Mouse (Mus musculus) testis, postnatal 14 days (tissue): Measurements from ENCODE around the gene Tmod2.
"Not testable (repeated sequence)": the region's sequence is repeated elsewhere in the genome, so short reads cannot be mapped to it uniquely, and the experiment has no call there.

Source experiments
- DNase-seq: peaks from one replicate; pipeline ENCODE4 v3.0.0; 2021; ENCODE audit warnings: low spot score

The Tmod2 gene

DNA sequence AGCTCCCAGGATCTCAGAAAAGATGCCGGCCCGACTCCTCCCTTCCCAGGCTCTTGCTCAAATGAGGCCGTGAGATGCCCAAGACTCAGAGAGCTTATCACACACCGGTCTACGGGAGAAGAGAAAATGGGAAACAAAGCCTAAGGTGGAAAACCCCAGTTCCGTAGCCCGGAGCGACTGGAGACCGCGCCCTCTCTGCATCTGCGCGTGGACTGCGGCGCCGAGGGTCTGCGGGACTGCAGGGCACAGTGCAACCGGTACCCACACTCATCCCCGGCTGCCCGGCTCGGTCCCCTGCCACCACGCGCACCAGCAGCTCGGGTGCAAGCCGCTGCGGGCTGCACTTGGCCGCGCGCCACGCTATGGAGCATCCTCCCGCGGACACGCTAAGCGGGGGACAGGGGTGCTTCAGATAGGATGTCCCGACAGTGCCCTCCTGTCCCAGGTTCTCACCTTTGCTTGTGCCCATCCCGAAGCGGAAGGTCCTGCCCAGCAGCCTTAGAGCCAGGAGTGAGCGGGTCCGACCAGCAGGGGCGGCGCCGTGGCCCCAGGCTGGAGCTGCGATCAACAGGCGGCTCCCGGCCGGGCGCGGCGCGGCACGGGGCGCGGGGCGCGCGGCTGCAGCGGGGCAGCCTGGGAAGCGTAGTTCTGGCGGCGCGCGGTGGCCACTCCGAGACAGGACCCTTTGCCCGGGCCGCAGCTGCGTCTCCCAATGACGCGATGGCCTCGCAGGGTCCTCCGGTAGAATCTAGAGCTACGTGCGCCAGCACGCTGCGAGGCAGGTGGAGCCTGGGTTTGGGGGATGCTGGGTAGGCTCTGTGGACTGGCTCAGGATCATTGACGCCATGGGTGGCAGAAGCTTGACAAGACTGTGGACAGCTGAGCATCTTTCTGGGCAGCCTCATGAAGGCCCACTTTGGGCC, at the start of gene Tmod2:
TSS of gene Tmod2 (minus strand) at position 755 of the 923 bp plus-strand sequence.
- DNase-seq: peak; percentile 58

DNA sequence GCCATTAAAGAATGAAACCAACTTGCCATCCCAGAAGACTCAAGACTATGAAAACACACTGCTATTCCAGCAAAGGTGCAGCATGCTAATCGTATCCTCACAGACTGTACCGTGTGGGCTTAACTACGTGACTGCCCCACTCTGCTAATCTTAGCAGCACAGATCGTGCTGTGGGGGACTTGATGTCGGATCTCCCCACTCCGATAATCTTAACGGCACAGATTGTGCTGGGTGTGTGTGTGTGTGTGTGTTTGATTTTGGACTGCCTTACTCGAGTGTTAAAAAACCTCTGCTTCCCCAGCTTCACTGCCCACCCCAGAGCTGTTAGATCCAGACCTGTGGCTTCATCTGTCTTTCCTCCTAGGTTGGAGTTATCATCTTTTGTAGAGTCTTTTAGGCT, 49.8 kb upstream of the Tmod2 start:
- no peak for DNase-seq

DNA sequence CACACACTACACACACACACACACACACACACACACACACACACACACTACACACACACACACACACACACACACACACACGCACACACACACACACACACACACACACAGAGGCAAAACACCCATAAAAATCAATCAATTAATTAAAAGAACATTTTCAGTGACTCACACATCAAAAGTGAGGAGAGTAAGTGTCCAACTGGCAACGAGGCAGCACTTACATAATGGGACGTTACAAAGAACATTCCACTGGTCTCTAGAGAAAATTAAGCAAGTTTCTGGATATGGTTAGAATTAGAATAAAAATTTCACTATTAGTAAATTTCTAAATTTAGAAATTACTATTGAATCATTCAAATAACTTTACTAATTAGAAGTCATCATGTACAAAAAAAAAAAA, 45.3 kb upstream of the Tmod2 start:
- DNase-seq: not testable (repeated sequence)

DNA sequence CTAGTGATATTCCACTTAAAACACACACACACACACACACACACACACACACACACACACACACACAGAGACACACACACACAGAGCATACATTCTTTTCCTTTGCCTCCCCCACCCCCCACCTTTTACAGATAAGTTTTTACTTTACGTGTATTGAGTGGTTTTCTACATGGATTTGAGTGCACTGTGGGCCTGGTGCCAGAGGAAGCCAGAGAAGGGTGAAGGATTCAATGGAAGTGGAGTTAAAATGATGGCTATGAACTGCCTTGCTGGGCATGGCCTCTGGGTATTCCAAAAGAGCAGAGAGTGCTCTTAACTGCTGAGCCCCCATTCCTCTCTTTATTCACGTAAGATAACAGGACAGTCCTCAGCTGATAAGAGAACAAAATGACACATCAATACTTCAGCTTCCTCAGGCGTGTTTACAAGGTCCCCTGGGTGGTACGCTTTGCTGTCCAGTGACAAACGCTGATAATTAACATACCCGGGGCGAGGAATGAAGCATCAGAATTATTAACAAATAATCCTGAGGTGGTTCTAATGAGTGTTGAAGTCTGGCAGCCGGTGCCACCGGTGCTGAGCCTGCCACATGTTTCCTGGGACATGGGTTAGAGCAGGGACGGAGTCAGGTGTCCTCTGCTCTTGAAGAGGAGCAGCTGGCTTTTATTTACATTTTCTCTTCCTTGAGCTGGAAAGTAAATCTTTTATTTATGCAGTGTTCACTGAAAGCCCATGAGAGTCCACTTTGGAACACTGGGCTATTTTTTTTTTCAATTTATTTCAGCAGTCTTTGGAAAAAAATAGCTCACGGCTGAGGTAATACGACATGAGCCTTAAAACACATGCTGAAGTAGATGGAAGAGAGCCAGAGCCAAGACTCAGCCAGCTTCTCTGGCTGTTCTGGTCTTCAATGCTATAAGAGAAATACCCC, 43.1 kb upstream of the Tmod2 start:
- DNase-seq: no peak

DNA sequence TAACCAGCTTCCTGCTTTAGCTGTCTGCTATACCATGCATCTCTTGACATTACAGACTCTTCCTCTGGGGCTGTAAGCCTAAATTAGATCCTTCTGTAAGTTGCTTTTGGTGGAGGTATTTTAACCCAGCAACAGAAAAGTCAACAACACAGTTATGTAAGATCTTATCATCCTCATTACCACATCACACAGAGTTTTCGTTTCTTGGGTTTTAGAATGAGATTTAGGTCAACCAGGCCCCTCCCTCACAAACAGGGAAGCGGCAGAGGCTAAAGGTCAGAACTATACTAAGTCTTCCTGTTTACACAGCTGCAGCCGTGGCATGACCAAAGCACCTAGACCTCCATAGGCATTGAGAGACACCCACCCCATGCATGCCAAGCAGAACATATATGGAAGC, 34.3 kb upstream of the Tmod2 start:
- no peak for DNase-seq

DNA sequence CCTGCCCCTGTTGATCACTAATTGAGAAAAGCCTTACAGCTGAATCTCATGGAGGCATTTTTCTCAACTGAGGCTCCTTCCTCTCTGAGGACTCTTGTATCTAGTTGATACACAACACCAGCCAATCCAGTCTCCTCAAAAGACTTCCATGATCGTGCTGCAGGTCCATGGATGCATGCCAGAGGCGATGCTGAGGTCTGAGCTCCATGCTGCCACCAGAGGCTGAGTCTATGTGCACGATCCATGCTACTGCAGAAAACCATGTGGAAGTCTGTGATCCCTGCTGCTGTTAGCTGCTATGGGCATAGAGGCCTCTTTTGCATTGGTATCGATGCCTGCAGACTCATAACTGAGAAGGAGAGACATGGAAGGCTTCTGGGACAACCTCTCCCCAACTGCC, 23.1 kb upstream of the Tmod2 start:
- no peak for DNase-seq

DNA sequence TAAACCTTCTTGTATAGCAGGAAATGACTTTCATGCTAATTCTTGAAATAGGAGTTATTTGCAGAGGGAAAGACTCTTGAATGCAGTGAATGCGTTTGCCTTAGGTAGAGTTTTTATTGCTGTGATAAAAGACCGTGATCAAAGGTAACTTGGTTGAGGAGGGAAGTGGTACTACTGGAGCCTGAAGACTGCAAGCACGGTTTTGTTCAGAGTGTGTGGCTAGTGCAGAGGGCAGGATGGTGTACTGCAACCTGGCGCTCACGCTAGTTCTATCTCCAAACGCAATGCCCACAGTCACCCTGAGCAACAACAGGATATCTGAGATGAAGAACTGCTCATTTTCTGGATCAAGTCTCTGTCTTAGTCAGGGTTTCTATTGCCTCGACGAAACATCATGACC, 22.5 kb upstream of the Tmod2 start:
- no peak for DNase-seq

DNA sequence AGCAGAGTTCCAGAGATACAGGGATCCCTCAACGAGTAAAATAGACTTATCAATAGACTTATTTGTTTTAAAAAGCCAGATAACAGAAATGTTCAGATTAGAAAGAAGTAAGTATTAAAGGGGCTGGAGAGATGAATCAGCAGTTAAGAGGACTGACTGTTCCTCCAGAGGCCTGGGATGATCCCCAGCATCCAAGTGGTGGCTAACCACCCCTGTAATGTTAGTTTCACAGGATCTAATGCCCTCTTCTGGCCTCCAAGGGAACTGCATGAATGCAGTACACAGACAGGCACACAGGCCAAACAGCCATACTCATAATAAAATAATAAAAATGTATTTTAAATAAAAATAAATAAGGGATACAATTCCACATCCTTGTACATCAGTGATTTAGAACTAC, 21.8 kb upstream of the Tmod2 start:
- DNase-seq: no peak

DNA sequence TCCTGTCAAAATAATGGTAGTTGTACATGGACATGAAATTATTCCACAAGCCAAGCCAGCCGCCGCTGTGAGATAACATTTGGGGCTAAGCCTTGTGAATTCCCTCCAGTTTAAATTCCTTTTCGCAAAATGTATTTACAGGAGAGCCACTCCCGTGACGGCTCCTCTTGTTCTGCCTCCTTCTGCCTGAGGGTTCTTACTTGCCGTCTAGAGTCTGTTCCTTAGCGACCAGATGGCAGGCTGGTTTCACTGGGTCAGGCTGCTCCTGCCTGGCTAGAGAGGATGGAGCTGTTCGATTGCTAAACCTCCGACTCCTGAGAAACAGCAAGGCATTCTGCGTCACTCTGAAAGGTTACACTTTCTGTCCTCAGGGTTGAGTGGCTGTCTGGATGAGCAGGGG, 21.0 kb upstream of the Tmod2 start:
- no peak for DNase-seq

DNA sequence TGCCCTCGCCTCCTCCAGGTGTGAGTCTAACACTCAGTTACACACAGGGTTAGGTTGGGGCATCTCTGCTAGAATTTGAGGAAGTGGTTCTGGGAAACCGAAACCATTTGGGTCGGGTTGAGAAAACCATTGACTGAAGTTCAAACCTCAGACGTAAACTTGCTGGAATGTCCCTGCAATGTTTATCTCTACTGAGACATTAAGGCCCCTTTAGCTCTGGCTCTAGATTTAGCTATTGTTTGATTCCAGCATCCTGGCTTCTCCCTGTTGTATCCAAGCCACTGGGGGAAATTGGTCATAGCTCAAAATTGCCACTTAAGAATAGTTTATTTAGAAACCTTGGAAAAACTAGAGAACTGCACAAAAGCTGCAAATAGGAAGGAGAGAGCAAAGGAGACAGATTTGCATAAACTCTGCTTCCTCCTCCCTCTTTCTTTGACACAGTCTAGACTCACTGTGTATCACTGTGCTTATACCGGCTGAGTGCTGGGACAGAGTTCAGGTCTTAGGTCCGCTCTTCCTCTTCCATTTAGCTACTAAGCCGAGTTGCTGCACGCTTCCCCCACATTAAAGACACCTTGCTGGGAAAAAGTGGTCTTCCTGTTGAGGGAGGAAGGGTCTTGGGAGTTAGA, 19.8 kb upstream of the Tmod2 start:
- DNase-seq: no peak

DNA sequence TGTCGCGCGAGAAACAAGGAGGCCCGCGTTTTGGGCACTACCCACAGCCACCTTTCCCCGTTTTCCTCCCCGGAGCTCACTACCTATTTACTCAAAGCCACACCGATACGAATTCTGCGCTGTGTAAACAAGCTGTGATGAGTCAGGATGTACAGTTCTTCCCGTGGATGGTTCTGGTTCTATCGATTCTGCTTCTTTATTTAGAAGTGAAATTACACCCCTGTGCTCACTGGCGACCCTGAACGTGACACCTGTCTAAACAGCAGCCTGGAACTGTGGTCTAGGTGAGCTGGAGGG, 15.1 kb upstream of the Tmod2 start:
- no peak for DNase-seq

DNA sequence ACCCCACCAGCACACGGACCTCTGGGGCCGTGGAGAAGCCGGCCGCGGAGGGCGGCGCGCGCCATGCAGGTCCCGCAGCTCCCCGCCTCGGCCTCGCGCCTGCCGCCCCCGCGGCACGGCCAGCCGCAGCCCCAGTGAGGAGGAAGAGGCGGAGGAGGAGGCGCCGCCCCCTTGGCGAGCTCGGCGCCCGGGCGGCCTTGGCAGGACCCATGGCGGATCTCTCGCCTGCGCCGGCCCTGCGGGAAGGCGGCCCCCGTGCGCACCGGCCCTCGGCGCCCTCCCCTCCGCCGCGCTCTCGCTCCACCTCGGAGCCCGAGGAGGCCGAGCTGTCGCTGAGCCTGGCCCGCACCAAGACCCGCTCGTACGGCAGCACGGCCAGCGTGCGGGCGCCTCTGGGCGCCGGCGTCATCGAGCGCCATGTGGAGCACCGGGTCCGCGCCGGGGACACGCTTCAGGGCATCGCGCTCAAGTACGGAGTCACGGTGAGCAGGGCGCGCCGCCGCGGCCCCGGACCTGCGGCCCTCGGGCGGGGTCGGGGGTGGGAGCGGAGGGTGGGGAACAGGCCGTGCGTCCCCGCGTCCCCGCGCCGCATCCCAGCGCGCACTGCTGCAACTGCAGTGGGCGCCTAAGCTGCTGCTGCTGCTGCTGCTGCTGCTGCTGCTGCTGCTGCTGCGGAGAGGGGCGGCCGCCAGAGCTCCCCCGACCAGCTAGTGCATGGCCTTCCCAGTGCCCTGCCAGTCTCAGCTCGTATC, 14.6 kb upstream of the Tmod2 start, which contains the start of gene Lysmd2:
TSS of gene Lysmd2 (plus strand) at position 186 of the 752 bp plus-strand sequence.
- DNase-seq: peak; percentile 67

DNA sequence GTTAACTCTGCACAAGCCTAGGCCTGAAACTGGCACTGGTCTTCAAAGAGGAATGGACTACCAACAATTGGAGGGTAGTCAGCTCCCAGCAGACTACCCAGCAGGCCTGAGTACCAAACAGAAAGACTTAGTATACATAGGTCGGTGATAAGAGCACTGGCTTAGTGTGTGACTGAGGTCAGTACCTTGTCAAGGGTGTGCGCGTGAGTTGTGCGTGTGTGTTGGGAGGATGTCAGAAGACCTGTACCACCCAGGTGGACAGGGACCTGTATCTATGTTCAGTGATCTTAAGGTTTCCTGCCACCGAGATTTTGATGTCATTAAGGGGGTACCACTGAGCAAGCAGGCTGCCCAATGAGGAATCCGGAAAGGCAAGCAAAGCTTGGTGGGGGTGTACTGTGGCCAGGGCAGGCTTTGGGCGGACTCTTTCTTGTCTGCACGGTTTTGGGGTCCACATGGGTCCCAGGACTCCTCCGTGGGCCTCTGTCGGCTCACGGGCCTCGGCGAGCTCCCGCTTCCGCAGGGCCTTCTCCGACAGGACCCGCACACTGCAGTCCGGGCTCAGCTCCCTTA, 13.9 kb upstream of the Tmod2 start:
- DNase-seq: no peak

DNA sequence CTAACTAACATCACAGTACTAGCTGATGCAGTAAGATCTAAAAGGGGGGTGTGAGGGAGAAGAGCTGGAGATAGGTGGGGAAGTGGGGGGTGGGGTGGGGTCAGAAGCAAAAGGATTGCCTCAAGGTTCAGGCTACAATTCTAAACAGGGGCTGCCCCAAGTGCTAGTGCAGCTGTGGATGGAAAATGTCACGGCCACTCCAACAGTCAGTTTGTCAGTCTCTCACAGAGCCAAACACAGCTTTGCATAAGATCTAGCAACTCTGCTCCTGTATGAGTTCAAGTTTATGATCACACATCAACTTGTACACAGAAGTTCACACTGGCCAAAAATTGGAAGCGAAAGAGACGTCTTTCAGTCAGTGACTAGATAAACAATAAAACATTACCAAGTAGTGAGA, 10.3 kb upstream of the Tmod2 start:
- DNase-seq: no peak

DNA sequence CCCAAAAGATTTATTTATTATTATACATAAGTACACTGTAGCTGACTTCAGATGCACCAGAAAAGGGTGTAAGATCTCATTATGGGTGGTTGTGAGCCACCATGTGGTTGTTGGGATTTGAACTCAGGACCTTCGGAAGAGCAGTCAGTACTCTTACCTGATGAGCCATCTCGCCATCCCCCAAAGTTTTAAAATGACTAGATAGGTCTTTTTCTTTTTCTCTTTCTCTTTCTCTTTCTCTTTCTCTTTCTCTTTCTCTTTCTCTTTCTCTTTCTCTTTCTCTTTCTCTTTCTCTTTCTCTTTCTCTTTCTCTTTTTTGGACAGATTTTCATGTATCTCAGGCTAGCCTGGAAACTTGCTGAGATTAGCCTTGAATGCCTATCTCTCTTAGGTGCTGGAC, 8.6 kb upstream of the Tmod2 start:
- not testable (repeated sequence) for DNase-seq

DNA sequence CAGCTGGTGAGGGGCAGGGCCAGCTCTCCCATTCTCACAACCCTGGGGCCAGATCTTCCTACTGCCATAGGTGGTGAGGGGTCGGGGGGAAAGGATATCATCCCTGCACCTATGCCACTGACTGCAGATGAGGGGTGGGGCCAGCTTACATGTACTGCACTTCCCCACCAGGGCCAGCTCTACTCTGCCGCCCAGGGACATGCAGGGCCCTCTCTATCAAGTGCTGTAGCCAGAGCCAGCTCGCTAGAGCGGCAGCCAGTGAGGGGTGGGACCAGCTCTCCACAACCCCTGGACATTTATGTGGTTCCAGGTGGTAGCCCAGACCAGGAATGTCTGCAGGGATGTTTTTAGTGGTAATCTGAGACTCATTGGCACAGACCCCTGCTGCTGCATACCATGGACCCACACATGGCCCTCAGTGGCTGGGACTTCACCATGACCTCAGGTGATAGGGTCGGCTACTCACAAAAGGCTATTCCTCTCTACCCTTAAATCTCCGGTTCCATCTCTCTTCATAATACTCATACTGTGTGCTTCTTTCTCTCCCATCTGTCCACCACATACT, 7.8 kb upstream of the Tmod2 start:
- no peak for DNase-seq

DNA sequence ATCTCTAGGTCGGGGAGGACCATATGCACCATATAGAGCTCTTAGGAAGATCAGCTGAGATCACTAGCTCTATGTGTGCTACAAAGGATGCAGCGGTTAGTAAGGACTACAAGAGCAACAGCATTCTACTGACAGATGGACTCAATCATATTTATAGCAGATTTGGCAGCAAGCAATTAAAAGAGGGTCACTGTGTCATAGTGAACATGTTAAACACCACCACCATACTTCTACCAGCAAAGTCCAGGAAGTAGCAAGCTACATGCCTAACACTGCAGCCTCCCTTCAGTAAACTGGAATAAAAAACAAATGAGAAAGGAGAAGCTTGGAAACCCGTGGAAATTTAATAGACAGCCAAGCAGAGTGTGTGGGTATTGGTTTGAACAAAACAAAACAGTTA, 5.4 kb upstream of the Tmod2 start:
- DNase-seq: no peak

DNA sequence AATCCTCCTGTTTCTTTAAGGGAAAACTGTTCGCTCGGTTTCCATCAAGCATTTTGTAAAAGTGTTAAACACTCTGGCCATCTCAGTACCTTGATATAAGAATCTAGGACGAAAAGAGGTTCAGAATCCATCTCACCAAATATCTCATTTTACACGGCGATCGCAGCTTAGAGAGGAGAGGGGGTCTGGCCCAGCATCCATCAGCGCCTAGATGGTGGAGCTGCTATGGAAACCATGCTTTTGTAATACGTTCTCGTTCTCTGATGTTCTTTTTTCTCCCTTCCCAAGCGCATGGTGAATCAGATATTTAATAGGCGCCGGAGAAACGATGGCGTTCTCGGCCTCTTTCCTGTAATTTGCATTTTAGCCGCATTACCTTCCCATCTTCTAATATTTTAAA, 1.2 kb downstream of the Tmod2 start:
- no peak for DNase-seq

DNA sequence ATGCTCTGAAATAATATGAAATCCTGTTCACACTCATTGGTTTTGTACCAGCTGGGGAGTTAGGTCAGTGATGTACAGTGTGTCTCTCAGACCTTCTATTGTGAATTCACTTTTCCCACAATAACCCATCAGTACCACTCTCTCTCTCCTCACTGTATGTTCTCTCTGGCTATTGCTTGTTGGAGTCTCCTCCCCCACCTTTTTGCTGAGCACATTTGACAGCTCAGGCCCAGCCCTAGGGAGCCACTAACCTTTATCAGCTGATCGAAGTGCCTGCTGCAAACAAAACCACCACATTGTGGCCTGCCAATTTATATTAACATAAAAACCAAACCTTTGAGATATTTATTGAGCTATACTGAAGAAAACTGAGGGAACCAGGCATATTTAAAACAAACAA, 1.6 kb downstream of the Tmod2 start:
- DNase-seq: no peak

DNA sequence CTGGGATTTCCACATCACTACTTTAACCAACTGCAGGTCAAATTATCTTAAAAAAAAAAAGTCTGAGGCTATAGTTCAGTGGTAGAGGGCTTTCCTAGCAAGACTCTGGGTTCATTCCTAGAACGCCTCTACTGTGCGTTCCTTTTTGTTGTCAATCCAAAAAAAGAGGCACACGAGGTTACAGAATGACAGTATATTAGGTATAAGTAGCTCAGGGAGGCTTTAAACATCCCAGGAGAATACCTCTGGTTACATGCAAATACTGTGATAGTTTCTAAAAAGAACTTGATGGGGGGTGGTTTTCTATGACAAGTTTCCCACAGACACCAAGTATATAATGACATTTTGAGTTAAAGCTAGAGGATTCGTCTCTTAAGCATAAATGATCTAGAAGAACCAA, 3.6 kb downstream of the Tmod2 start:
- no peak for DNase-seq

DNA sequence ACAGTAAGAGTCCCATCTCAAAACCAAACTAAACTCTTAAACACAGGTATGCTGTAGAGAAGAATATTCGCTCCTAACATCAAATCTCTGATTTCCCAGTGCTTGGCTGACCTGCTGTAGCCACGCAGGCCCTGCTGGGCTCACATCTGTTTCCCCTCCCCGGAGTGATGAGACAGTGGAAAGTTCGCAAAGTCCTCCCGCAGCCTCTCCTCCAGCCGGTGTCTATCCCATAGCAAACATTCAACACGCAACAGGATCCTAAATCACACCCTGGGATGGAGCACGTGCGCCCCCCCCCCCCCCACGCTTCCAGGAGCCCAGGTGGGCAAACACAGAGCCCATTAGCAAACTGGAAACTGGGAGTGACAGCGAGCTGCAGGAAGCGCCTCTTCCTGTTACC, 9.6 kb downstream of the Tmod2 start:
- DNase-seq: no peak
